Mouse (Mus musculus): ENCODE data around the gene Fam89b. TPM values are rescaled to one million over a fixed set of nuclear protein-coding genes. Genes with fewer than 3 reads are reported as not detected.
A peak's percentile ranks its signal among the peaks of the same experiment; 100 is the strongest.

Gene Fam89b
- polyA plus RNA-seq, 1 experiment from 2014 or later, result 170 TPM

- Histone ChIP-seq H3K9me3 (ENCODE audit: control insufficient read depth, low read length) (no peaks in the 10 kb centered on the region), H3K36me3 (ENCODE audit: control insufficient read depth, insufficient read depth) (peaks cover 30% of the 10 kb centered on the region), H3K4me2 (ENCODE audit: low read length) (no peak within 1 kb of the TSS), H3K9ac (replicated peaks; ENCODE audit: low read depth, low read length) (no peak within 1 kb of the TSS), H3K4me3 (replicated peaks; ENCODE audit: low read length) (no peak within 1 kb of the TSS), H3K27me3 (replicated peaks; ENCODE audit: control insufficient read depth, insufficient read depth, low read length) (no peaks in the 10 kb centered on the region), H3K4me1 (replicated peaks; ENCODE audit: control insufficient read depth, insufficient read depth, low read length) (no peaks in the 10 kb centered on the region), H3K27ac (ENCODE audit: low read length) (no peak within 1 kb of the TSS; the same call in 1 of the 2 replicates)
- WGBS, result 77% methylated on average over 17 of the region's 17 CpGs
- 0 out of 2 replicates have a peak, but pooled peaks have one; percentile 5 for ATAC-seq
Observed at GRCm38 (mm10) chr19:5704163-5704800, 25.2 kb downstream of the Fam89b start, which contains the start of gene Kcnk7. Gene Kcnk7, plus strand, starts transcription at chr19:5704367.

- peaks cover 26% of the 10 kb centered on the region for H3K36me3 ChIP-seq (ENCODE audit: control insufficient read depth, insufficient read depth)
- peaks cover 27% of the 10 kb centered on the region for H3K4me1 ChIP-seq (replicated peaks; ENCODE audit: control insufficient read depth, insufficient read depth, low read length)
- peak overlapping the region; percentile 52 for H3K9ac ChIP-seq (replicated peaks; ENCODE audit: low read depth, low read length)
- peak; percentile 57 for ATAC-seq
- 9% methylated on average over 41 of the region's 41 CpGs for WGBS
- no peak overlapping the region for H3K27ac ChIP-seq (ENCODE audit: low read length)
- H3K4me2 ChIP-seq (ENCODE audit: low read length), result peak overlapping the region; percentile 57
- H3K27me3 ChIP-seq (replicated peaks; ENCODE audit: control insufficient read depth, insufficient read depth, low read length), result no peaks in the 10 kb centered on the region
- no peaks in the 10 kb centered on the region for H3K9me3 ChIP-seq (ENCODE audit: control insufficient read depth, low read length)
- H3K4me3 ChIP-seq (replicated peaks; ENCODE audit: low read length), result peak overlapping the region; percentile 42
Observed at GRCm38 (mm10) chr19:5695849-5696462, 33.5 kb downstream of the Fam89b start.

- no peaks in the 10 kb centered on the region for H3K9me3 ChIP-seq (ENCODE audit: control insufficient read depth, low read length)
- peaks cover 44% of the 10 kb centered on the region for H3K4me1 ChIP-seq (replicated peaks; ENCODE audit: control insufficient read depth, insufficient read depth, low read length)
- H3K4me2 ChIP-seq (ENCODE audit: low read length), result no peak overlapping the region
- no peak overlapping the region for H3K4me3 ChIP-seq (replicated peaks; ENCODE audit: low read length)
- no peaks in the 10 kb centered on the region for H3K27me3 ChIP-seq (replicated peaks; ENCODE audit: control insufficient read depth, insufficient read depth, low read length)
- 91% methylated on average over 6 of the region's 6 CpGs for WGBS
- H3K27ac ChIP-seq (ENCODE audit: low read length), result no peak overlapping the region
- peaks cover 19% of the 10 kb centered on the region for H3K36me3 ChIP-seq (ENCODE audit: control insufficient read depth, insufficient read depth)
- H3K9ac ChIP-seq (replicated peaks; ENCODE audit: low read depth, low read length), result no peak overlapping the region
- ATAC-seq, result no peak
Observed at GRCm38 (mm10) chr19:5693801-5694200, 35.7 kb downstream of the Fam89b start.

- WGBS, result 76% methylated on average over 10 of the region's 10 CpGs
- Histone ChIP-seq H3K36me3 (ENCODE audit: control insufficient read depth, insufficient read depth) (peaks cover 12% of the 10 kb centered on the region), H3K27ac (ENCODE audit: low read length) (no peak overlapping the region), H3K27me3 (replicated peaks; ENCODE audit: control insufficient read depth, insufficient read depth, low read length) (no peaks in the 10 kb centered on the region), H3K4me2 (ENCODE audit: low read length) (no peak overlapping the region; the same call in 1 of the 2 replicates), H3K4me3 (replicated peaks; ENCODE audit: low read length) (no peak overlapping the region), H3K4me1 (replicated peaks; ENCODE audit: control insufficient read depth, insufficient read depth, low read length) (peaks cover 46% of the 10 kb centered on the region), H3K9ac (replicated peaks; ENCODE audit: low read depth, low read length) (no peak overlapping the region), H3K9me3 (ENCODE audit: control insufficient read depth, low read length) (no peaks in the 10 kb centered on the region)
- ATAC-seq, result no peak
Observed at GRCm38 (mm10) chr19:5692913-5693396, 36.5 kb downstream of the Fam89b start.

GRCm38 (mm10) chr19:5692086-5692912, 37.2 kb downstream of the Fam89b start:
- peaks cover 52% of the 10 kb centered on the region for H3K4me1 ChIP-seq (replicated peaks; ENCODE audit: control insufficient read depth, insufficient read depth, low read length)
- H3K4me2 ChIP-seq (ENCODE audit: low read length), result no peak overlapping the region
- no peak for ATAC-seq
- H3K27ac ChIP-seq (ENCODE audit: low read length), result no peak overlapping the region
- 67% methylated on average over 10 of the region's 10 CpGs for WGBS
- no peak overlapping the region for H3K4me3 ChIP-seq (replicated peaks; ENCODE audit: low read length)
- H3K9me3 ChIP-seq (ENCODE audit: control insufficient read depth, low read length), result no peaks in the 10 kb centered on the region
- no peaks in the 10 kb centered on the region for H3K27me3 ChIP-seq (replicated peaks; ENCODE audit: control insufficient read depth, insufficient read depth, low read length)
- peaks cover 6% of the 10 kb centered on the region; the same call in 1 of the 2 replicates for H3K36me3 ChIP-seq (ENCODE audit: control insufficient read depth, insufficient read depth)
- 0 out of 2 replicates have a peak overlapping the region, but pooled peaks have one; percentile 10 for H3K9ac ChIP-seq (replicated peaks; ENCODE audit: low read depth, low read length)

- Histone ChIP-seq H3K4me2 (ENCODE audit: low read length) (no peak overlapping the region), H3K9me3 (ENCODE audit: control insufficient read depth, low read length) (no peaks in the 10 kb centered on the region), H3K27me3 (replicated peaks; ENCODE audit: control insufficient read depth, insufficient read depth, low read length) (no peaks in the 10 kb centered on the region), H3K4me3 (replicated peaks; ENCODE audit: low read length) (no peak overlapping the region), H3K4me1 (replicated peaks; ENCODE audit: control insufficient read depth, insufficient read depth, low read length) (peaks cover 56% of the 10 kb centered on the region), H3K9ac (replicated peaks; ENCODE audit: low read depth, low read length) (0 out of 2 replicates have a peak overlapping the region, but pooled peaks have one; percentile 10), H3K36me3 (ENCODE audit: control insufficient read depth, insufficient read depth) (no peaks in the 10 kb centered on the region), H3K27ac (ENCODE audit: low read length) (no peak overlapping the region)
- WGBS, result 88% methylated on average over 5 of the region's 5 CpGs
- ATAC-seq, result no peak
Observed at GRCm38 (mm10) chr19:5691601-5692000, 37.9 kb downstream of the Fam89b start.

GRCm38 (mm10) chr19:5690343-5690735, 39.1 kb downstream of the Fam89b start:
- Histone ChIP-seq H3K27ac (ENCODE audit: low read length) (no peak overlapping the region), H3K9me3 (ENCODE audit: control insufficient read depth, low read length) (no peaks in the 10 kb centered on the region), H3K36me3 (ENCODE audit: control insufficient read depth, insufficient read depth) (no peaks in the 10 kb centered on the region; the same call in 1 of the 2 replicates), H3K4me1 (replicated peaks; ENCODE audit: control insufficient read depth, insufficient read depth, low read length) (peaks cover 49% of the 10 kb centered on the region), H3K4me3 (replicated peaks; ENCODE audit: low read length) (peak overlapping the region; percentile 85), H3K27me3 (replicated peaks; ENCODE audit: control insufficient read depth, insufficient read depth, low read length) (no peaks in the 10 kb centered on the region), H3K9ac (replicated peaks; ENCODE audit: low read depth, low read length) (peak overlapping the region; percentile 73), H3K4me2 (ENCODE audit: low read length) (peak overlapping the region; percentile 99)
- WGBS, result 73% methylated on average over 15 of the region's 15 CpGs
- ATAC-seq, result no peak

GRCm38 (mm10) chr19:5689565-5690342, 39.7 kb downstream of the Fam89b start:
- Histone ChIP-seq H3K4me1 (replicated peaks; ENCODE audit: control insufficient read depth, insufficient read depth, low read length) (peaks cover 49% of the 10 kb centered on the region), H3K27ac (ENCODE audit: low read length) (peak overlapping the region; percentile 73), H3K36me3 (ENCODE audit: control insufficient read depth, insufficient read depth) (peaks cover 4% of the 10 kb centered on the region), H3K9ac (replicated peaks; ENCODE audit: low read depth, low read length) (peak overlapping the region; percentile 73), H3K4me2 (ENCODE audit: low read length) (peak overlapping the region; percentile 99), H3K4me3 (replicated peaks; ENCODE audit: low read length) (peak overlapping the region; percentile 85), H3K27me3 (replicated peaks; ENCODE audit: control insufficient read depth, insufficient read depth, low read length) (no peaks in the 10 kb centered on the region), H3K9me3 (ENCODE audit: control insufficient read depth, low read length) (no peaks in the 10 kb centered on the region)
- no peak for ATAC-seq
- 11% methylated on average over 42 of the region's 42 CpGs for WGBS
